Mouse (Mus musculus) midbrain, postnatal 0 days (tissue): ENCODE measurements around the gene Dnaja3. TPM values are rescaled to one million over a fixed set of nuclear protein-coding genes. Genes with fewer than 3 reads are reported as not detected.
A peak's percentile ranks its signal among the peaks of the same experiment; 100 is the strongest.

Source experiments
- ATAC-seq: fragments of 200-750 bp; cut with Nextera tagmentation; 2 replicates; pipeline ENCODE4 v1.8.0; 2017; ENCODE audit warnings: moderate number of reproducible peaks, mild to moderate bottlenecking, moderate TSS enrichment, moderate library complexity; ENCODE audit not compliant: low FRiP score
- DNase-seq: peaks from one replicate; pipeline ENCODE4 v3.0.0-alpha.2; 2015; ENCODE audit warnings: low spot score
- H3K27ac ChIP-seq: fragments of 300-500 bp; sonication (generic); 2 replicates; pipeline ENCODE4 v1.5.1; 2014; ENCODE audit warnings: low read depth, mild to moderate bottlenecking, low read length, mixed read lengths
- H3K27me3 ChIP-seq: fragments of 300-500 bp; sonication (generic); 2 replicates; pipeline ENCODE4 v1.6.1; 2014; ENCODE audit warnings: low read length, control low read depth, mixed read lengths; ENCODE audit not compliant: insufficient read depth
- H3K36me3 ChIP-seq: fragments of 300-500 bp; sonication (generic); 2 replicates; pipeline ENCODE4 v1.6.1; 2014; ENCODE audit warnings: low read length, control low read depth, mixed read lengths; ENCODE audit not compliant: insufficient read depth
- H3K4me1 ChIP-seq: fragments of 300-500 bp; sonication (generic); 2 replicates; pipeline ENCODE4 v1.6.1; 2014; ENCODE audit warnings: mild to moderate bottlenecking, control low read depth, antibody characterized with exemption, low read length, mixed read lengths; ENCODE audit not compliant: insufficient read depth
- H3K4me2 ChIP-seq: fragments of 300-500 bp; sonication (generic); 2 replicates; pipeline ENCODE4 v1.6.1; 2014; ENCODE audit warnings: low read depth, mild to moderate bottlenecking, low read length, mixed read lengths; ENCODE audit not compliant: poor library complexity, severe bottlenecking
- H3K4me3 ChIP-seq: fragments of 300-500 bp; sonication (generic); 2 replicates; pipeline ENCODE4 v1.5.1; 2014; ENCODE audit warnings: low read depth, mild to moderate bottlenecking, low read length, moderate library complexity
- H3K9ac ChIP-seq: fragments of 300-500 bp; sonication (generic); replicated peaks from 2 replicates; pipeline ENCODE4 v1.6.1; 2014; ENCODE audit warnings: mild to moderate bottlenecking, low read length, moderate library complexity, mixed read lengths; ENCODE audit not compliant: poor library complexity, severe bottlenecking
- H3K9me3 ChIP-seq: fragments of 300-500 bp; sonication (generic); 2 replicates; pipeline ENCODE4 v1.6.1; 2016; ENCODE audit warnings: low read length, control low read depth
- CTCF ChIP-seq: IDR thresholded peaks from 2 replicates; pipeline ENCODE4 v1.5.1; 2016; ENCODE audit warnings: antibody characterized with exemption, mild to moderate bottlenecking
- WGBS: fragments of 180-500 bp; shearing (Covaris S2); extraction: QIAGEN DNeasy Blood & Tissue Kit; methylation state at CpG from one replicate; pipeline ENCODE4 v1.1.7; 2014; 5-methylcytosine and 5-hydroxymethylcytosine counted together
- polyA plus RNA-seq: library from polyadenylated mRNA; unstranded; fragments of >200 nt; fragmentation: Nextera tagmentation; extraction: Ambion mirVana; gene quantifications from 2 replicates; pipeline ENCODE4 v1.2.1, GENCODE M21; 2015
- total RNA-seq: library from RNA; depleted of rRNA; stranded (reverse); fragments of >200 nt; gene quantifications from 2 replicates; pipeline ENCODE4 v1.2.3, GENCODE M21; 2014

Gene Dnaja3
- total and polyA plus RNA-seq, 2 experiments from 2014 or later: 54.1 to 65.5 TPM

DNA sequence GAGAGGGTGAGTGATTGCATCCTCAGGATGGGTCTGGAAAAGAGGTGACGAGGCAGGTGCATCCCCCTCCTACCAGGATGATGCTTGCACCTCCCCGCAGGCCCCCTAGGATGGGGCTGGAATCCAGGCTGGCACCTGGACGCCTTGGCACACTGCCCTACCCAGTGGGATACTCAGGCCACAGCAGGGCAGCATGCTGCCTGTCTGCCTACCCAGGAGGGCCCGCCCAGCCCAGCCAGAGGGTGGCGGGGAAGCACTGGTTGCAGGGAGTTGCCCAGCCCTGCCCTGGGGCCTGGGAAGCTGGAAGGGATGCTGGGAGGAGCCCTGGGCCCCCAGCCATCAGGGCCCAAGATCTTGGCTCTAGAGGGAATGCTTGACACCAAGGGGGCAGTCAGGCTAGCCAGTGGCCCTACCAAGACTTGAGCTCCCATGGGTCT lies 44.2 kb upstream of the Dnaja3 start:
- H3K36me3 ChIP-seq: no peaks in the 10 kb centered on the region; the same call in 1 of the 2 replicates
- DNase-seq (no peak), ATAC-seq (peak; percentile 12; the same call in 1 of the 2 replicates)
- peaks cover 15% of the 10 kb centered on the region; the same call in 1 of the 2 replicates for H3K4me1 ChIP-seq
- TF ChIP-seq CTCF: no peak
- WGBS: 1% methylated on average over 5 of the region's 5 CpGs
- peak overlapping the region; percentile 90 for H3K9ac ChIP-seq
- peak overlapping the region; percentile 83 for H3K4me3 ChIP-seq
- H3K27me3 ChIP-seq: no peaks in the 10 kb centered on the region
- peak overlapping the region; percentile 92 for H3K4me2 ChIP-seq
- no peaks in the 10 kb centered on the region for H3K9me3 ChIP-seq
- H3K27ac ChIP-seq: no peak overlapping the region

DNA sequence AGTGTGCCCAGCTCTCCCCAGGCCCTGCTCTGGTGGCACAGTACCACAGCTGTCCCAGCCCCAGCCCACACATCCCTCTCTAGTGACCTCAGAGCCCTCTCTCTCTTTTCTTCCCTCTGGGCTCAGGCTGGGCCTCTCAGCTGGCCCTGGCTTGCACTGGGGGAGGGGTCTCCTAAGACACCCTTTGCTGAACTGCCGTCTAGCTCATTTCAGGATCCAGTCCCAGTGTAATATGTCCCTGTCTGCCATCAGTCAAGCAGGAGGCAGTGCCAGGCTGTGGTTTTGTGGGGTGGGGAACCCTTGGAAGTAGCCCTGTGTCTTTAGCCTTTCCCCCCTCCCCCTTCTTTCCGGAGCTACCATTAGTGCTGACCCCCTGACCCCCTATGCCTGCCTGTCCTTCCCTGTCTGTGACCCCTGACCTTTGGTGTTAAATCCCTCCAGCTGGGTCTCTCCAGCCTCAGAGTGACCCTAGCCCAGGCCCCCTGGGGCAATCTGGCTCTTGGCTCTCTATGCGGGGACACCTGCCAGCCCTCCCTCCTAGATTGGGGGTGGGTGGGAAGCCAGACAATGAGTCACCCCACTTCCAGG lies 43.6 kb upstream of the Dnaja3 start:
- Histone ChIP-seq H3K27me3 (no peaks in the 10 kb centered on the region), H3K36me3 (no peaks in the 10 kb centered on the region), H3K4me2 (peak overlapping the region; percentile 92), H3K4me3 (peak overlapping the region; percentile 83), H3K4me1 (peaks cover 15% of the 10 kb centered on the region; the same call in 1 of the 2 replicates), H3K9ac (peak overlapping the region; percentile 90), H3K27ac (no peak overlapping the region), H3K9me3 (no peaks in the 10 kb centered on the region)
- ATAC-seq (no peak), DNase-seq (no peak)
- whole genome bisulfite sequencing: 8% methylated on average over 3 of the region's 3 CpGs
- no peak for TF ChIP-seq CTCF

- no peaks in the 10 kb centered on the region for H3K27me3 ChIP-seq
- H3K27ac ChIP-seq: no peak overlapping the region
- peaks cover 15% of the 10 kb centered on the region; the same call in 1 of the 2 replicates for H3K4me1 ChIP-seq
- no peaks in the 10 kb centered on the region for H3K9me3 ChIP-seq
- H3K4me2 ChIP-seq: peak overlapping the region; percentile 92
- H3K9ac ChIP-seq: no peak overlapping the region; the same call in 1 of the 2 replicates
- no peak for ATAC-seq
- DNase-seq: no peak
- no peaks in the 10 kb centered on the region for H3K36me3 ChIP-seq
- TF ChIP-seq CTCF: no peak
- 0 out of 2 replicates have a peak overlapping the region, but pooled peaks have one; percentile 83 for H3K4me3 ChIP-seq
- WGBS: 44% methylated on average over 2 of the region's 2 CpGs
Measured at GRCm38 (mm10) chr16:4596836-4597235, 43.0 kb upstream of the Dnaja3 start.

DNA sequence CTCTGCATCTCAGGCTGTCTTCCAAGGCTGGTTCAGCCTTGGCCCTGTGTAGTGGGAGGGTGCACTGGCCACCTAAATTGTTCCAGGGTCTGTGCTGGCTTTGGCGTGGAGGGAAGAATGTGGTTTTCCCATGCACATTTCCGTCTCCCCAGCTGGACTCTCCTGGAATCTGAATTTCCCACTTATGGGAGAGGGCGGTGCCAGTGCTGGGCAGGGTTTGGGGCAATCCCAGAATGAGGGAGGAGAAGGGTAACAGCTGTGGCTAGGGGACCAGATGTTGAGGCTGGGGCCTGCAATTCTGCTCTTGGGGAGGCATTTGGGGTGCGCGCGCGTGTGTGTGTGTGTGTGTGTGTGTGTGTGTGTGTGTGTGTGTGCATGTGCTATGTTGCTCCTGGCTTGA lies 42.5 kb upstream of the Dnaja3 start:
- H3K4me1 ChIP-seq: peaks cover 19% of the 10 kb centered on the region; the same call in 1 of the 2 replicates
- no peak overlapping the region for H3K9ac ChIP-seq
- H3K4me3 ChIP-seq: no peak overlapping the region
- H3K4me2 ChIP-seq: peak overlapping the region; percentile 92
- TF ChIP-seq CTCF: no peak
- DNase-seq: no peak
- H3K27me3 ChIP-seq: no peaks in the 10 kb centered on the region
- no peaks in the 10 kb centered on the region for H3K36me3 ChIP-seq
- WGBS: 66% methylated on average over 7 of the region's 7 CpGs
- ATAC-seq: no peak
- no peak overlapping the region for H3K27ac ChIP-seq
- H3K9me3 ChIP-seq: no peaks in the 10 kb centered on the region

DNA sequence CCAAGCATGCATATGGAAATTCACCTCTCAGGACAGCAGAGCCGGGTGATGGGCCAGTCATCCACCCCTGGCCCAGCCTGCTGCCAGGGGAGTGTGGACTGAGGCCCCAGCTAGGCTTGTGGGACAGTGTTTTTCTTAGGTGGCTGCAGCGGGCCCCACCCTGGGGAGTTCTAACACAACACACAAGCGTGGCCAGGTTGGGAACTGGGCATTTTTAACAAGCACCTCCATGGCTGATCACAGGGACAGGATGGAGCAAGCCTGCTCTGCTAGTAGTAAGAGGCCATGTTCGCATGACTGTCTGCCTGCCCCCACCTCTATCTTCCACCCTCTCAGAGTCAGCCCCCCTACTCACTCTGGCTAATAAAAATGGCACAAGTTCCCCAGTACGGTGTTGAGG lies 41.7 kb upstream of the Dnaja3 start:
- Histone ChIP-seq H3K4me3 (no peak overlapping the region), H3K4me2 (no peak overlapping the region), H3K9ac (no peak overlapping the region), H3K9me3 (no peaks in the 10 kb centered on the region), H3K36me3 (no peaks in the 10 kb centered on the region), H3K27ac (no peak overlapping the region), H3K27me3 (no peaks in the 10 kb centered on the region), H3K4me1 (peaks cover 20% of the 10 kb centered on the region; the same call in 1 of the 2 replicates)
- 67% methylated on average over 5 of the region's 5 CpGs for WGBS
- DNase-seq: no peak
- ATAC-seq: no peak
- TF ChIP-seq CTCF: no peak

DNA sequence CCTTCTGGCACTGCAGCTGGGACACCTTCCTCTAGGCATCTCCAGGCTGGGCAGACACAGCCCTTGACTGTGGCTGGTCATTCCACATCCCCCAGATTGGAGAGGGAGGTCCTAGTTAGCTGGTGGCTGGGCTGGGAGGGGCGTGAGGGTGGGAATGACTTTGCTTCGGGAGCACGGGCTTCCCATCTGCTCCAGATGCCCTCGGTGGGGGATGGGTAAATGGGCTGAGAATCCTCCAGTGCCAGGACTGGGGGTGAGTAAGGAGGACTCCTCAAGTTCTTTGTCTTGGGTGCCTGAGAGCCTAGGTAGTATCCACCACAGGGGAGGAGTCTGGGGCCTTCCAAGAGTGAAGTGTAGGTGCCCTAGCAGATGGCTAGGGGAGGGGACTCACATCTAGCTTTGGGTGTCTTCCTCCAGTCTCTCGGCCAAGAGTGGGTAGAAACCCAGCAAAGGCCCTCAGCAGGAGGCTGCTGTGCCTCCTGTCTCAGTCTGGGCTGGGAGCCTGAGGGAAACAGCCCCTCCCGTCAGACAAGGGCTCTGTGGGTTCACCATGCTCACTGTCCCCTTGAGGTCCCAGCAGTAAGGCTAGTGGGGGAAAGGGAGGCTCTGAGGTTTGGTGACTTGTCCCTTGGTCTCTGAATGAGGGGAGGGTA lies 40.8 kb upstream of the Dnaja3 start:
- no peak for ATAC-seq
- no peak overlapping the region for H3K4me3 ChIP-seq
- H3K36me3 ChIP-seq: no peaks in the 10 kb centered on the region
- no peaks in the 10 kb centered on the region for H3K9me3 ChIP-seq
- no peaks in the 10 kb centered on the region for H3K27me3 ChIP-seq
- no peak overlapping the region for H3K27ac ChIP-seq
- 0 out of 2 replicates have a peak overlapping the region, but pooled peaks have one; percentile 19 for H3K9ac ChIP-seq
- TF ChIP-seq CTCF: no peak
- peaks cover 20% of the 10 kb centered on the region; the same call in 1 of the 2 replicates for H3K4me1 ChIP-seq
- 18% methylated on average over 6 of the region's 6 CpGs for WGBS
- no peak overlapping the region for H3K4me2 ChIP-seq
- DNase-seq: peak; percentile 25
